ENCODE assay signal across 24 mouse cellular contexts in genomic region chr3:103499801-103500200, GRCm38 (mm10).
"Had no signal": no experiment of that assay in that cellular context is flagged by ENCODE, and none has a peak within 500 bp of the region (broad histone marks: within the 10 kb centered on the region; RNA-seq: fewer than 3 reads in every experiment).

No protein-coding gene starts in this region.

- H3K4me1 ChIP-seq: heart, embryonic 10.5 days; heart, embryonic 12.5 days; hindbrain, embryonic 12.5 days; intestine, embryonic 15.5 days; limb, embryonic 15.5 days; liver, embryonic 12.5 days had no signal

- H3K27me3 ChIP-seq: heart, embryonic 12.5 days; hindbrain, embryonic 12.5 days; intestine, embryonic 15.5 days; limb, embryonic 13.5 days; limb, embryonic 15.5 days; liver, embryonic 12.5 days had no signal

- DNase-seq: gastrocnemius, adult 2 months; gastrocnemius, postnatal 10 days; gastrocnemius, postnatal 25 days; heart, postnatal 10 days; heart, postnatal 4 days; kidney, adult 18-20 months; kidney, adult 8-10 months; kidney, postnatal 10 days; kidney, postnatal 25 days; kidney, postnatal 4 days; left cerebral cortex, postnatal 4 days had no signal

- H3K4me3 ChIP-seq: gastrocnemius, adult 2 months; heart, adult 2 months; heart, embryonic 10.5 days; heart, embryonic 12.5 days; hindbrain, embryonic 10.5 days; hindbrain, embryonic 12.5 days; intestine, embryonic 15.5 days; layer of hippocampus, adult 2 months; limb, embryonic 13.5 days; limb, embryonic 15.5 days; liver, embryonic 12.5 days had no signal

- H3K9me3 ChIP-seq: heart, embryonic 10.5 days; heart, embryonic 12.5 days; hindbrain, embryonic 10.5 days; hindbrain, embryonic 12.5 days; intestine, embryonic 15.5 days; limb, embryonic 13.5 days; limb, embryonic 15.5 days; liver, embryonic 12.5 days had no signal

- H3K36me3 ChIP-seq: heart, embryonic 10.5 days; heart, embryonic 12.5 days; hindbrain, embryonic 10.5 days; hindbrain, embryonic 12.5 days; intestine, embryonic 15.5 days; limb, embryonic 13.5 days; limb, embryonic 15.5 days; liver, embryonic 12.5 days had no signal

- ATAC-seq: hindbrain, embryonic 16.5 days; inflammation-experienced regulatory T-cells, adult 6 months; intestine, embryonic 15.5 days; intestine, postnatal 0 days; liver, embryonic 12.5 days had no signal
